Mouse (Mus musculus) fat pad, adult 2 months (tissue): ENCODE measurements around the gene Phldb2.

ENCODE experiments used
- DNase-seq: peaks from one replicate; pipeline ENCODE4 v3.0.0-alpha.2; 2011; ENCODE audit warnings: low read depth, low spot score; ENCODE audit errors: extremely low read depth

Phldb2 gene

DNA sequence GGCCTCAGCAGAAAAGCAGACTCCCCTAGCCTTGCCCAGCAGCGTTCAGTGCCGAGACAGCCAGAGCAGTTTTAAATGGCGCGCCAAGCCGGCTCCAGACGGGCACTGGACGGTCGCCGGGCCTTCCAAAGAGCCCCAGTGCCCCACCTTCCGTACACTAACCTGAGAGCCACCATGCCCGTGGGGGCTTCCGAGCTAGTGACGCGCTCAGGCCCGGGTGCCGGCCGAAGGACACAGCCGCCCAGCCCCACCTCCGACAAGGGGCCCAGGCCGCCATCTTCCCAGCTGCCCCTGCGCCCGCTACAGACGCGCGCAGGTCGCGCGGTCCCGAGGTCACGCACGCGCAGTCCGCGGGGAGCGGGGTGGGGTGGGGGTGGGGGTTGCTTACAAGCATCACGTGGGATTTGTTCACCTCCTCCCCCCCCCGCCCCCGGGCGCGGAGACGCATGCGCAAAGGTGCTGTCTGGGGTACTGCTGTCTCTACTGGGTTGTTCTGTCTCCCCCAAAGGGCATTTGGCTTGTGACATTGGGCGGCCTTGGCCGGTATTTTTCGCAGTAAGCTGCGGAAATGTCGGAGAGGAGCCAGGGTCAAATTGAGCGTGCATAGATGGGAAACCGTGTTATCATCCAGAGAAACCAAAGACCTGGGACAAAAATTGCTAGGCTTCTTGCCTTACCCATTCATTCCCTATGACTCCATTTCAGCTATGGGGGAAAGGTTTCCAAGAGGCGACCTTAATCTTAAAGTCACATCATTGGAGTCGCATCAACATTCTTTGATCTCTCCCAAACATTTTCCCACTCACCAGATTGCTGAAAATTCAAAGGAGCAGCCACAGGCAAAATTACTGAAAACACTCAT, 210.6 kb downstream of the Phldb2 start, which contains the start of gene Abhd10:
TSS of gene Abhd10 (minus strand) at position 341 of the 862 bp plus-strand sequence.
- peak; percentile 16 for DNase-seq

DNA sequence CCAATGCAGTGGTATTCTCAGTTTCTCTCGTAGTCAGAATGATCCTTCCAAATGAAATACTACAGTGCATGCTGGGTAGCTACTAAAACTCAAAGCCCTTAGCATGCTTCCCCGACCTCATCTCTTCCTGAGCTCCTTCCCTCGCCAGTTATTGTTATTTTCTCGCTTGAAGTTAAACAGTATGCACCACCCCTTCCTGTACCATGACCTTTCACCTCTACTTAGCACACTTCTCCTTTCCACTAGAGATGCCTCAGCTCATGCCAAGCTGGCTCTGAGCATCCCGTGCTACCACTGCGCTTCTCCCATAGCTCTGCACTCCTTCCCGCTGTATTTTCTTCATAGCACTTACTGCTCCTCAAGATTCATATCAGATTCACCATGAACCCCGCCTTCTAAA, 215.5 kb downstream of the Phldb2 start:
- DNase-seq: no peak

DNA sequence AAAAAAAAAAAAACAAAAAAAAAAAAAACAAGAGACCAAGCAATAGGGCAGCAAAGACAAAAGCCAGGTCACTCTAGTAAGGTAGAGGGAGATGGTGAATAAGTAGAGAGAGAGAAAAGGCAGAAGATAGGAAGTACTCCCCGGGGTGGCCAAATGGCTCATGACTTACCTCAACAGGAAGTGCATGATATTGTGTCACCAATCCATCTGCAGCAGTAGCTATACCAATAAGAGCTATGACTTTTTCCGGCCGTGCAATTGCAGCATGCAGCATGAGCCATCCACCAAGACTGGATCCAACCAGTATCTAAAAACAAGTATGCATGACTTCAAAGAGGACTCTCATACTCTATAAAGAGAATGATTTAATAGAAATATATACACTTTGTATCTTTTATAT, 216.7 kb downstream of the Phldb2 start:
- DNase-seq: no peak

DNA sequence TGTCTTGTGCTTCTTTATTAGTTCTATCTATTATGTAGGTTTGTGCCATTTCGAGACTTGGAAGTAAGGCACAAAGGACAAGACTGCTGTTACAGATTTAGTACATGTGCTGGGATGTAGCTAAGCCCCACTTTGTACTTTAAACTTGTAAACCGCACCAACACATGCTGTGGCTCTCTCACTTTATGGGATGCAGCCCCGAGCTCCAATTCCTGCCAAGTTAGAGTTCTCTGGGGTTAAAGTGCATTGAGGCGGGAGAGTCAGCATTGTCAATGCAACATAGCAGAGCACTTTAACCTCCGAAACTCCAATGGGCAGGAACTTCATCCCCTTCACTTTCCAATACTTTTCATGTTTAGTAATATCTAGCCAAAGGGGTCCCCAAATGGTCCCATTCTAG, 224.2 kb downstream of the Phldb2 start:
- DNase-seq: no peak

DNA sequence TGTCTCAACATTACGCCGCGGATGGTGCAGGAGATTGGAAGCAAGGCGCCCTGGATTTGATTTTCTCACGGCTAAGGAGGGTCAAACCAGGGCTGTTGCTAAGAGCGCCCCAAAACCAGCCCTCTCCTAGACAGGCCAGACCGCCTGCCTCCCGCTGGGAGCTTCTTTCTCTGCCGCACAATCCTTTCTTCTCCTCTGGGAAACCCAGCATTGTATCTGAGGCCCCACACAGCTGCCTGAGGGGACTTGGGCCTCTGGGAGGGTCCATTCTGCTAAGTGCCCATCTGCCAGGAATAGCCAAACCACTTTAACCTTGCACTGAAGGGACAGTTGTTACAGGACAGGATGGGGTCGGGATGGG, 228.7 kb downstream of the Phldb2 start:
- no peak for DNase-seq

DNA sequence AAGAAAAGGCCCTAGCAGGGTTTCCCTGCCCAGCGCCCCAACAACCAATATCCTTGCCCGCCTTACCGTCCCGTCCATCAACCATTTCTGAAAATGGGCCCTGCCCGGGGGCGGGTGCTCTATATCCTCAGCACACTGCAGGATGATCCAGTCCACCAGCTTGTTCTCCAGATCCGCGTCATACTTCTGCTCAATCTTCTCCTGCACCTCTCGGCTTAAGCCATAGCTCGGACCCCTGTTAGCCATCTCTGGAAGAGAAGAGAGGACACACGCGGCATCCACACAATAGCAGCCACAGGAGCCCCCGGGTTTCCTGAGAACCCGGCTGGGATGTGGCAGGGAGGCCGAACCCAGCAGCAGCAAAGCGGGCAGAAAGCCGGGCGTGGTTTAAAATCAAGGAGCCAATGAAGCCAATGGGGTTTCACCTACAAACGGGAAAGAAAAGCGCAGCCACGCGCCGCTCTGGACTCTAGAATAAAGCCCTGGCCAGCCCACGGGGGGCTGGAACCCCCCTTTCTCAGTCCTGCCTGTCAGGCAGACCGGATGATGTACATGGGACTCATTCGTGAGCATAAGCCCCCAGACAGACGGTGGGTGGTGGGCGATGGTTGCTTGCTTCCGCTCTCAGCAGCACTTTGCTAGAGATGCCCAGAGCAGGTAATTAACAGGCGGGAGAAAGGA, 229.2 kb downstream of the Phldb2 start, which contains the start of gene Tagln3:
TSS of gene Tagln3 (minus strand) at position 548 of the 681 bp plus-strand sequence.
- no peak for DNase-seq

DNA sequence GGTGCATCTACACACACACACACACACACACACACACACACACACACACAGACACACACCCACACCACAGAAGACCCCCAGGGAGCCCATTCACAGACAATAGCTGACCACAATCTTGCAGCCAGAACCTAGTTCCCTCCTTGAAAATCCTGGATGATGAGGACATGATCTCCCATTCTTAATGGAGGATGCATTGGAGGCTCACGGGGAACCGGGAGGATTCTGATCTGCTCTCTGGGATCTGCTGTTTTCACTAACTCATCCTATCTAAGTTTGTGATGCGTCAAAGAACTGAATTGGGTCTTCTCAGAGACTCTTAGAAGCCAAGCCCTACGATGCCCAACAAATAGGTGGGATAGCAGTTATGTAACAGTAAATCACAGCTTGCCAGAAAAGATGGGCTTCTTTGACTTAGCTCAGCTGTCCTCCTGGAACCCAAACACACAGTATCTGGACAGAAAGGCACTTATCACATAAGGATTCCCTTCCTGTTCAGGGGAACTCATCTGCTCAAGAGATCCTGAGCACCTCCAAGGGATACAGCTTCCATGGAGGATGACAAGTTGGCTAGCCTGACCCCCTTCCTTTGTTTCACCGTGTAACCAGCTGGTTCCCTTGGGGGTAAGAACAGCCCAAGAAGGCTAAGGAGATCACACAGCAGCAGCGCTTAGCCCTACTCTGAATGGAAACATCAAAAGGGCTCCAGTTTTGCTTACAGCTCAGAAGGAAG, 230.1 kb downstream of the Phldb2 start:
- DNase-seq: no peak

DNA sequence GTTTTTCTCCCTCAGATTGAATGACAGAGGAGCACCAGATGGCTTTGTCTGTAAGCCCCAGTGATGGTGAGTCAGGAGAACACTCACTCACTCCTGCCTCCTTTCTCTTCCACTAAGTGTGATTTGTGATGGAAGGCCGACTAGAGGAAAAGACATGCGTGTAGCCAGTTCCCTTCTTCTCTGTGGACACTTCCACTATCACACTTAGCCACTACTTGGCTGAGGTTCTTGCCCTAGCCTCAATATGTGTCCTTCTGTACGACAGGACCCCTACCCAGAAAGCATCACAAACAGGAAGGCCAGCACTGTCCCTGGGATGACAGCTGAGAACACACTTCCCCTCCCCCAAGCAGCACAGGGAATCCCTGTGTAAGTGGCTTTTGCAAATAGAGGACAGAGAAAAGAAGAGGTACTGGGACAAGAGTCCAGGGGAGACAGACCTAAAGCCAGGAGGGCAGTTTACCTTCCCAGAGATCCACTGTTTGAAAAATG, 230.9 kb downstream of the Phldb2 start:
- no peak for DNase-seq

DNA sequence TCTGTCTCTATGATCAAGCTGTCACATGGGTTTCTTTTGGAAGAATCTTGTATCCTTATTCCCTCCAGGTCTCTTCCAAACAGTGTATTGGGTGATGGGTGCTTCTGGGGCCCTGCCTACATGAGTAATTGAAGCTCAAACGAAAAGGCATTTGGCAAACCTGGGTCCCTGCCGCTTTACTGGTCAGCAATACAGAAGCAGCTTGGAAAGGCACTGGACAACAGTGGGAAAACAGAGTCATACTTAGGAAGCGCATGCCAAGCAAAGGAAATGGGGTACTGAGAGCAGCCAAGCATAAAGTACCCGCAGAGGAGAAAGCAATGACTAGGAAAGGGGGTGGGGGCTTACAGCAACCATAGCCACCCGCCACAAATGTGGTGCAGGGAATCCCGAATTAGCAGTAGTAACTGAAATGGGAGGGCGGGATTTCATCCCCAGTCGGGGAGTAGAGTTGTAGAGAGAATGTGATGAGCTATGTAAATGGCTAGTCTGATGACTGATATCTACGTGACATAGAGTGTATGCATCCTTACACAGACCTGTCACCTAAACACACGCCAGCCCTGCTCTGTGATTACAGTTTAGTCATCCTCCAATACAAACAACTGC, 233.3 kb downstream of the Phldb2 start:
- DNase-seq: no peak

DNA sequence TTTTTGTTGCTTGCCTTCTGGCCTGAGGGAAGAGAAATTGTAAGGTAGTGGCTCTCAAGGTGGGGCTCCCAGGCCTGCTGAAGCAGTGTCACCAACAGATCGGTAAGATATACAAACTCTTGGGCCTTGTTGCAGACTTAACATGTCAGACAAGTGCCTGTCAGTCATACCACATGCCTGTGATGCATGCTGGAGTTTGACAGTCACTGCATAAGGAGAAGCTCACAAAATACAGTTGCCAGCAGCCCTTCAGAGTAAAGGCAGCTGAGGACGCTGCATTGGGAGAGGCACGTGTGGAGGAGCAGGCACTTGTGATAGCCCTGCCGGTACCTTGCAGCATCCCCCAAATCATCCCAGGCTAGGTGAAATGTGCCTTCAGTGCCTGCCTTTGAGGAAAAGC, 235.1 kb downstream of the Phldb2 start:
- DNase-seq: no peak

DNA sequence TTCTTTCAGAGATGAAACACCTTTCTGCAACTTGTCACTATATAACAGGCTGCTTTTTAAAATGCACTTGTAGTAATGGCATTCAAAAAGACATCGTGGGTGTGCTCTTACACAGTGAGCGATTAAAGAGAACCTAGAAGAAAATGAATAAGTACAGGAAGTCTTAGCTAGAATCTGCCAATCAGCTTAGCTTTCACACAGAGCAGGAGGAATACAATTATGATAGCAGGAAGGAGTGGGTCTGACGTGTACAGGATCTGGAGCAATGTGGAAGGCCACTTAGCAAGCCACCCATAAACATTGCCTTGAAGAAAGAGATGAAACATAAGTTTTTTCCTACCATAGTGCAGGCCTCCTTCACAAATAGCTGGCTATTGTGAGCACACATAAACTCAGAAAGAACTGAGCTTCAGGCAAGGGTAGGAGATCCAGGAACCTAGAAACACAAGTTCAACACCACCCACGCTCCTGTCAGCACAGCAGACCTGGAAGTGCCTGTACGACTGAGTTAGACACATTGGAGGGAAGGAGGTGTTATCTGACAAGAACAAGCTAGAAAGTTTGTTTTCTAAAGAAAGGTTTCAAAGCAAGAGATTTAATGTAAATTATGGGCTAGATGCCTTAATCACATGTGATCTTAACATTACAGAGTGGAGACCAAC, 238.8 kb downstream of the Phldb2 start:
- no peak for DNase-seq

DNA sequence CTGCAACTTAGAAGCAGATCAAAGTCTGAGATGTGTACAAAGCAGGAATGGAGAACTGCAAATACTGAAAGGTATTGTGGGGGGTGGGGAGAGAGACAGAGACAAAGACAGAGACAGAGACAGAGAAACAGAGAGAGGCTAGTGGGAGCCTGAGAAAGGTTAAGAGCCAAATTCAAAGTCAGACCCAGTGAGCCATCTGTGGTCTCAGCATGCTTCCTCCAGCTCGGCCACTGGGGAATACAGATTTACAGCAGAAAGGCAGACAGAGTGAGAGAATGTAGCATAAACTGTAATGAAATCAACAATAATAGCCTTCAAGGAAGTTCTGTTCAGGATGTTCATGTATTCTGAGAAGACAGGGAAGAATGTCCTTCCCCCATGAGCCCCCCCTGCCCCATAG, 239.5 kb downstream of the Phldb2 start:
- DNase-seq: no peak

DNA sequence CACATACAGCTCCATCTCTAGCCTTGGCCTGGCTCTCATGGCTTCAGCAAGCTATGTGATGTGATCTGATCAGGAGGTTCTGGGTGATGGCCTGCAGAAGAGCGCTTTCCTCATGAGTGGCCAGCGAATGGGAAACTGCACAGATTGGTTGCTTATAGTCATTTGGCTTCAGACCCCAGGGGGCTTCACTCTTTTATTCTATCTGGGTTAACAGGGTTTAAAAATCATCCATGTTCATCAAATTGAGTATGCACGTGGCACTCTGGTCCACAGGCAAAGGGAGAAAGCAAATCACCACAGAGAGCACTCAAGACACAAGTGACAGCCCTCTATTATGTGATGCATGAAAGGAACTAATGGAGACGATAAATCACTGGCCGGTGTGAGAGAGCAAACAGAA, 240.1 kb downstream of the Phldb2 start:
- DNase-seq: no peak

DNA sequence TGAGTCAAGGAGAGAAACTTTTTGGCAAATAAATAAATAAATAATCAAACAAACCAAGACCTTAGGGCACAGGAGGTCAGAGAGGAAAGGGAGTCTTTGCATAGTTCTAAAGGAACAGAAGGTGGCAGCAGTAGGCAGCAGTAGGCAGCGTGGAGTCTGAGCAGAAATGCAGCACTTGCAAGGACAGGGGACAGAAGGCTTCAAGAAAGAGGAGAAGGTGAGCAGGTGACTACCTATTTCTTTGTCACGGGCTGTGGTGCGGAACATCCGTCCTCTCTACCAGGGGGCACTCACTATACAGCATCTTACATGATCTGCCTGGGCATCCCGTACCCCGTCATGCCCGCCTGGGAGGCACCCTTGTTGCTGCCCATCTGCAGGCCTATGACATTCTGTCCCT, 242.1 kb downstream of the Phldb2 start:
- DNase-seq: no peak

DNA sequence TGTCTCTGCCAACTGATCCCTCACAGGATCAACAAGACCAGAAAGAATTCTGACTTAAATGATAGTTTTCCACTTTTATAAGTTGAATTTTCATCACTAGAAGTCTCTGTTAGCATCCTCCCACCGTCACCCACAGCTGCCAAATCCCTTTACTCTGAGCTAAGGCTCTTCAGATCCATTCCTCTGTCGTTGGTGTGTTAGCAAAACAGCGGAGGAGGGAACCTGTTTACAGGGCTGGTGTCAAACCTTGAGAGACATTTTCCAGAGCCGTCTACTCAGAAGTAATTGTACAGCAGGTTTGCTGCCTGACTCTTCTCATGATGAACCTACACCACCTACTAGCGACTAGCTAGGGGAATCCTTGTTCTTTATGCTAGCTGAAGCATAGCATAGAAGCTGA, 254.1 kb downstream of the Phldb2 start:
- DNase-seq: no peak

DNA sequence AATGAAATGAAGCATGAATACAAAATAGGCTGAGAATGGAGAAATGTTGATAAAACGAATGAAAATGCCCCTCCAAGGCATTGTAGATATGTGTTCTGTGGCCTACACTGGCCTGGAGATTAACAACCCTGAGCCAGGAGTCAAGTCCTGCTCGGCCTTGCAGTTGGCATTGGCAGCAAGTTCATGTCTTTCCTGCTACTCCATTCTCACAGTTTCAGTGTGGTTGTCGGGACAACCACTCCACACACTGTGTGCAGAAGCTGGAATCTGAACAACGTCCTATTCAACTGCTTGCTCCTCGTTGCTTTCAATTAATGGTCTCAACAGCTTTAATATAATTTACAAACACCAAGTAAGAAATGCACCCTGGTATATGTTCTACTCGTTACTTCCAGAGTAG, 255.4 kb downstream of the Phldb2 start:
- DNase-seq: no peak
